Mouse (Mus musculus) embryo, embryonic 11.5 days (tissue): ENCODE data around the gene Atf7.

Source experiments
- DNase-seq: peaks from one replicate; pipeline ENCODE4 v3.0.0-alpha.2; 2012; ENCODE audit warnings: low read depth, low spot score

Gene Atf7

GRCm38 (mm10) chr15:102500479-102500878, 124.8 kb downstream of the Atf7 start:
- no peak for DNase-seq

- no peak for DNase-seq
Measured at GRCm38 (mm10) chr15:102499851-102500250, 125.4 kb downstream of the Atf7 start.

GRCm38 (mm10) chr15:102499370-102499769, 125.9 kb downstream of the Atf7 start:
- no peak for DNase-seq

DNA sequence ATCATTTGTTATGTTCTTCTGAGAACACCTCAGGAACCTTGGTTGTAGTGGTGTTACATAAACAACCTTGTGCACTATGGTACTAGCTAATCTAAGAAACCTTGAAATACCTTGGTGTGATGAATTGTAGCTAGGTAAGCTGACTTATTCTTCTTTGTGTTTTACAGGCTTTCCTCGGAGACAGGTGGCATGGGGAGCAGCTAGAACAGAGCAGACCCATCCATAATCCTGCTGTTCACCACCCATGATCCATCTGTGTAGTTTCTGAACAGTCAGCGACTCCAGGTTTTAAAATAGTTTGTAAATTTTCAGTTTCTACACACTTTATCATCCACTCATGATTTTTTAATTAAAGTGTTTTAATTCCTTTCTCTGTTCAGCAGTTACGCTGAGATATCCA, 126.9 kb downstream of the Atf7 start:
- no peak for DNase-seq

- no peak for DNase-seq
Measured at GRCm38 (mm10) chr15:102487664-102488063, 137.6 kb downstream of the Atf7 start.

DNA sequence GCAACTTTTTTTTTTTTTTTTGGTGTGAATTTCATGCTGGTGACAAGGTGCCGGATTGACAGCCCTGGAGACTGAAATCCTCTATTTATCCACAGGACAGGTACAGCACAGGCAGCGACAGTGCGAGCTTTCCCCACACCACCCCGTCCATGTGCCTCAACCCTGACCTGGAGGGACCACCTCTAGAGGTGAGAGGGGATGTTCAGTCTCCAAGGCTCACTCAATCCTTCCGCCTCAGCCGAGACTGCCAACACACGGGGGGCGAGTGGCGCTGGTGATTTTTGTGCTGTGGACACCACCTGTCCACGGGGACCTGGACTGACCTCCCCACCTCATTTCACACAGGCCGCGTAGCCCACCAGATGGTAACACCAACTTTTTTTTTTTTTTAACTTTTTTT, 139.4 kb downstream of the Atf7 start:
- DNase-seq = no peak

DNA sequence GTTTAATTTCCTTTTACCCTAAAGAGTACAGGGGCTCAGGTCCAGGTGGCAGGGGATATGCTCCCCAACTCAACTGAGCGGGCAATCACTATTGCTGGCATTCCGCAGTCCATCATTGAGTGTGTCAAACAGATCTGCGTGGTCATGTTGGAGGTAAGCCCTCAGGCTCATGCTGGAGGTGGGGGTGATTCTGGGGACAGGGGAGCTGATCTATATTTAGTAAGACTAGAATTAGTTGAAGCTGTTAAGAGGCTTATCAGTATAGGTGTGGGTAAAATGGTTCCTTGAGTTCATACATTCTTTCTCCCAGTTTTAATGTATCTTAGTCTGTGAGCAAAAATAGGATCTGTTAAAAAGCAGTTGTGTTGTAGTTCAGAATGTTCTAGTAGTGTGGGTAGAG, 142.1 kb downstream of the Atf7 start:
- DNase-seq = no peak
